Mouse (Mus musculus) heart, embryonic 16.5 days (tissue): ENCODE measurements around the gene Pde5a. TPM values are rescaled to one million over a fixed set of nuclear protein-coding genes. Genes with fewer than 3 reads are reported as not detected.

ENCODE experiments used
- ATAC-seq: fragments of 200-750 bp; cut with Nextera tagmentation; replicated peaks from 2 replicates; pipeline ENCODE4 v1.8.0; 2017; ENCODE audit warnings: moderate number of reproducible peaks; ENCODE audit not compliant: insufficient read depth, low FRiP score; ENCODE audit errors: extremely low read depth
- H3K27ac ChIP-seq: fragments of 300-500 bp; sonication (generic); 2 replicates; pipeline ENCODE4 v1.5.1; 2014; ENCODE audit warnings: mild to moderate bottlenecking, low read length, control low read depth, moderate library complexity
- H3K27me3 ChIP-seq: fragments of 300-500 bp; sonication (generic); 2 replicates; pipeline ENCODE4 v1.6.1; 2014; ENCODE audit warnings: low read length, mixed read lengths; ENCODE audit not compliant: control insufficient read depth, insufficient read depth
- H3K36me3 ChIP-seq: fragments of 300-500 bp; sonication (generic); 2 replicates; pipeline ENCODE4 v1.6.1; 2014; ENCODE audit not compliant: control insufficient read depth, insufficient read depth
- H3K4me1 ChIP-seq: fragments of 300-500 bp; sonication (generic); 2 replicates; pipeline ENCODE4 v1.6.1; 2014; ENCODE audit warnings: low read length, mixed read lengths; ENCODE audit not compliant: control insufficient read depth, insufficient read depth
- H3K4me2 ChIP-seq: fragments of 300-500 bp; sonication (generic); 2 replicates; pipeline ENCODE4 v1.6.1; 2014; ENCODE audit warnings: low read depth, mild to moderate bottlenecking, control low read depth, low read length
- H3K4me3 ChIP-seq: fragments of 300-500 bp; sonication (generic); 2 replicates; pipeline ENCODE4 v1.5.1; 2014; ENCODE audit warnings: mild to moderate bottlenecking, control low read depth, low read length
- H3K9ac ChIP-seq: fragments of 300-500 bp; sonication (generic); 2 replicates; pipeline ENCODE4 v1.6.1; 2014; ENCODE audit warnings: low read length, control low read depth
- H3K9me3 ChIP-seq: fragments of 300-500 bp; sonication (generic); replicated peaks from 2 replicates; pipeline ENCODE4 v1.6.1; 2016; ENCODE audit warnings: low read length; ENCODE audit not compliant: control insufficient read depth
- WGBS: fragments of 180-500 bp; shearing (Covaris S2); extraction: QIAGEN DNeasy Blood & Tissue Kit; methylation state at CpG from one replicate; pipeline ENCODE4 v1.1.7; 2014; 5-methylcytosine and 5-hydroxymethylcytosine counted together
- polyA plus RNA-seq: library from polyadenylated mRNA; unstranded; fragments of >200 nt; fragmentation: Nextera tagmentation; extraction: Ambion mirVana; gene quantifications from 2 replicates; pipeline ENCODE4 v1.2.1, GENCODE M21; 2015

The Pde5a gene
- polyA plus RNA-seq, 1 experiment from 2014 or later, result 2.3 TPM

DNA sequence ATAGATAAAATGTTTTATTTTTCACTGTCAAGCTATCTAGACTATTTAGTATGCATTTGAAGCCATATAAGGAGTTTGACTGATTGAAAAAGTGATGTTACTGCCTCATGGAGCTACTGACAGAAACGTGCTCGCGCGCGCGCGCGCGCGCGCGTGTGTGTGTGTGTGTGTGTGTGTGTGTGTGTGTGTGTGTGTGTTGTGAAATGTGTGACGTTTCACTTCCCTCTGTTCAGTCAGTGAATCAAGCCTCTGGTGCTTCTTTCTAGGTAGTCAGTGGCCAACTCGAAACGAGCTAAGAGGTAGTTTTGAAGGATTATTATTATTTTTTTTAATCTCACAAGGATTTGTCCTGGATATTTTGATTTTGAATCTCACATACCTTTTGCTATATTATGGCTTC, 10.7 kb downstream of the Pde5a start:
- 96% methylated on average over 15 of the region's 15 CpGs for WGBS
- H3K27me3 ChIP-seq, result no peaks in the 10 kb centered on the region
- H3K9me3 ChIP-seq, result peaks cover 5% of the 10 kb centered on the region; the same call in 1 of the 2 replicates
- no peaks in the 10 kb centered on the region for H3K4me1 ChIP-seq
- H3K27ac ChIP-seq, result no peak overlapping the region
- no peak overlapping the region for H3K9ac ChIP-seq
- H3K4me3 ChIP-seq, result no peak overlapping the region
- no peak overlapping the region for H3K4me2 ChIP-seq
- no peaks in the 10 kb centered on the region; the same call in 1 of the 2 replicates for H3K36me3 ChIP-seq
- ATAC-seq, result no peak

DNA sequence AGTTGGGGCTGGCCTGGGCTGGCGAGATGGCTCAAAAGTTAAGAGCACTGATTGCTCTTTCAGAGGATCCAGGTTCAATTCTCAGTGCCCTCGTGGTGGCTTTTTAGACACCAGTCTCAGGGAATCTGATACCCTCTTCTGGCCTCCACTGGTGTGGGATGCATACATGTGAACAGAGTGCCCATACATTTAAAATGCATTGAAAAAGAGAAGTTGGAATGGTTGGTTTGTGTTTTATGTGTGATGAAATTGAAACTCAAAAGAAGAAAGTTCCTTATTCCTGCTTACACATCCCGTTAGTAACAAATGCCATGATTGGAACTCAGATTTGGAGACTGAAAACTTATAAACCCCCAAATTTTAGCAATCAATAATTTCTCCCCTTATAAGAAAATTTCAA, 15.5 kb downstream of the Pde5a start:
- Histone ChIP-seq H3K4me2 (no peak overlapping the region), H3K36me3 (no peaks in the 10 kb centered on the region; the same call in 1 of the 2 replicates), H3K27me3 (no peaks in the 10 kb centered on the region), H3K9ac (no peak overlapping the region), H3K4me3 (no peak overlapping the region), H3K9me3 (peaks cover 13% of the 10 kb centered on the region), H3K27ac (no peak overlapping the region), H3K4me1 (peaks cover 2% of the 10 kb centered on the region; the same call in 1 of the 2 replicates)
- no peak for ATAC-seq
- WGBS, result 83% methylated on average over 3 of the region's 3 CpGs

DNA sequence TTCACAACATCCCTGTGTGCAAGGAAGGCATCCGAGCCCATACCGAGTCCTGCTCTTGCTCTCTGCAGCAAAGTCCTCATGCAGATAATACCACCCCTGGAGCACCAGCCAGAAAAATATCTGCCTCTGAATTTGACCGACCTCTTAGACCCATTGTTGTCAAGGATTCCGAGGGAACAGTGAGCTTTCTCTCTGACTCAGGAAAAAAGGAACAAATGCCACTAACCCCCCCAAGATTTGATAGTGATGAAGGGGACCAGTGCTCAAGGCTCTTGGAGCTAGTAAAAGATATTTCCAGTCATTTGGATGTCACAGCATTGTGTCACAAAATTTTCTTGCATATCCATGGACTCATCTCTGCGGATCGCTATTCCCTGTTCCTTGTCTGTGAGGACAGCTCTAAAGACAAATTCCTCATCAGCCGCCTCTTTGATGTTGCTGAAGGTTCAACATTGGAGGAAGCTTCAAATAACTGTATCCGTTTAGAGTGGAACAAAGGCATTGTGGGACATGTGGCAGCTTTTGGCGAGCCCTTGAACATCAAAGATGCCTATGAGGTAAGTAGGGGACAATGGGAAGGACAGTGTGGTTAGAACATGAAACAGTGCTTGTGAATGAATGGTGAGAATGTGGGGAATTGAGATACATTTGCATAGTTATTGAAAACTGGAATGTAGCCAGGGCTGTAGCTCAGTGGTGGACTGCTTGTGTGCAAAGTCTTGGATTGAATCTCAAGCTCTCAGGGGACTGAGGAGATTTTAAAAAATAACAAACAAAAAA, 19.4 kb downstream of the Pde5a start:
- no peak overlapping the region for H3K4me2 ChIP-seq
- H3K27ac ChIP-seq, result no peak overlapping the region
- no peaks in the 10 kb centered on the region for H3K27me3 ChIP-seq
- H3K9ac ChIP-seq, result no peak overlapping the region
- peaks cover 2% of the 10 kb centered on the region; the same call in 1 of the 2 replicates for H3K4me1 ChIP-seq
- peaks cover 8% of the 10 kb centered on the region for H3K9me3 ChIP-seq
- 80% methylated on average over 9 of the region's 9 CpGs for WGBS
- H3K4me3 ChIP-seq, result no peak overlapping the region
- no peak for ATAC-seq
- no peaks in the 10 kb centered on the region; the same call in 1 of the 2 replicates for H3K36me3 ChIP-seq

DNA sequence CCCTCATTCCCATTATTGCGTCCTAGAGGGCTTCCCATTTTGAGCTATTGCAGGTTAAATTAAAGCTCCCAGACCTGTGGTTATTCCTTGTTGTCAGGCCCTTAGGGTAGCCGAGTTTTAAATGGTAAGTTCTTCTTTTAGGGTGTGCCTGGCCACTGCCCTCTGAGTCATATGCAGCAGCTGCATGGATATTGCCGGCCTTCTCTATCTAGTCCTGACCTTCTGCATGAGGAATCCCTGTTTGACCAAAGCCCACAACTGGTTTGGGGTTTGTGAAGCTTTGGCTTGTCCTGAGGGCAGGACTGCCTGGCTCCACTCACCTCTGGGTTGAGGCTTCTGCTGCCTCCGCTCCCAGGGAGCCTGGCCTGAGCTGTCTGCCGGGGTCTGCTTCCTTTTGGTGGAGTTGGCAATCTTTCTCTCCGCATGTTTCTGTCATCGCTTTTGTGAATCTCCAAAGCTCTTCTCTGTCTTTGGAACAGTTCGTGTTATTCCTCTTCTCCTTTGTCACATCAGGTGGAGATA, 34.6 kb downstream of the Pde5a start:
- Histone ChIP-seq H3K4me1 (no peaks in the 10 kb centered on the region), H3K4me2 (no peak overlapping the region), H3K27me3 (no peaks in the 10 kb centered on the region), H3K27ac (no peak overlapping the region), H3K4me3 (no peak overlapping the region), H3K9me3 (no peaks in the 10 kb centered on the region), H3K36me3 (no peaks in the 10 kb centered on the region), H3K9ac (no peak overlapping the region)
- 72% methylated on average over 8 of the region's 8 CpGs for WGBS
- no peak for ATAC-seq

DNA sequence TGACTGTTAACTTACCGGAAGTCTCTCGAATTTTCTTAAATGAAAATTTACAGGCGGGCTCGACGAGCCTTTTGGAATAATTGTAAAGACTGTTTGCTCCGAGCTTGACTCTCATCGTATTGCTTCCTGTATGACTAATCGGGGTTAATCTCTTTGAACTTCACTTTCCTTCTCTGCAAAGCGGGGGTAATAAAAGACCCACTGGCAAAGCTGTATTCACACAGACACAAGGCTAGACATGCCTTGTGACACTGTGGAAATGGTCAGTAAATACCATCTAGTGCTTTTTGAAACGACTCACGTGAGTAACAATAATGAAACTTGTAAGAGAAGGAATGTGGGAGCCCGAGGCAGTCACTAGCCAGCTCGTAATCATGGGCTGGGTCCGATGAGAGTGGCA, 35.0 kb downstream of the Pde5a start:
- H3K9me3 ChIP-seq, result no peaks in the 10 kb centered on the region
- ATAC-seq, result no peak
- no peak overlapping the region for H3K4me3 ChIP-seq
- 63% methylated on average over 14 of the region's 14 CpGs for WGBS
- H3K4me2 ChIP-seq, result no peak overlapping the region
- no peaks in the 10 kb centered on the region for H3K36me3 ChIP-seq
- H3K27me3 ChIP-seq, result no peaks in the 10 kb centered on the region
- H3K27ac ChIP-seq, result no peak overlapping the region
- no peaks in the 10 kb centered on the region for H3K4me1 ChIP-seq
- H3K9ac ChIP-seq, result no peak overlapping the region

DNA sequence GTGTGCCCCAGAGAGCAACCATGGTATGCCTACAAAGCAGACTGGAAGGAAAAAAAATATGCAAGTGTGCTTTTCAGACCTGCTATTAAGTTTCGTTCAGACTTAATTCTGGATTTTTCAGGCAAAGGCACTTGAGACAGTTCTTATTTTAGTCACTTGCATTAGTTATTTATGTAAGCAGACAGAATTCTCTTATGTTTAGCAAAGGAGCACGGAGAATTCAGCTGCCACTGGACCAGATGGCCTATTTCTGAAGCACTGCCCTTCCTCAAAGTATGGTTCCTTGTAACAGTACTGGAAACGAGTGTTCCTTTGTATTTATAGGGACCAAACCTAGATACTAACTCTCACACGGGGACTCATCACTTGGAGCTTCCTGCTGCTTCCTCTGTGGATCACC, 38.2 kb downstream of the Pde5a start:
- H3K27ac ChIP-seq, result no peak overlapping the region
- 58% methylated on average over 4 of the region's 4 CpGs for WGBS

DNA sequence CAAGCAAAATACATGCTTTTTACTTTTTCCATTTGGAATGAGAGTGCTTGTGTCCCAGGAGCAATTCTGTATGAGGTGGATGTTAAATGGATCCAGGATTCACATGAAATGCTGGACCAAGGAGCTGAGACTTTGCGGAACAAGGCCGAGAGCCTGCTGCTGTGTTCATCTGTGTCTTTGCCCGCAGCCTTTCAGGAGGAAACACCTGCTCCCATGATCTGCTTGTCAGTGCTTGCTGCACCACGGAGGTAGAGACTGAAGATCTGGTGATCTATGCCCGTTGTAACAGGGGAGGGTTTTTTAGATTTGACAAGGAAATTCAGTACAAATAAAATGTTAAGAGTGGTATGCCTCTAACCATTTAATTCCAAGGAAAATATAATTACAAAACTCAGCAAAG, 39.1 kb downstream of the Pde5a start:
- no peak for ATAC-seq
- Histone ChIP-seq H3K4me3 (no peak overlapping the region), H3K27me3 (no peaks in the 10 kb centered on the region), H3K9ac (no peak overlapping the region), H3K4me2 (no peak overlapping the region), H3K4me1 (no peaks in the 10 kb centered on the region), H3K27ac (no peak overlapping the region), H3K36me3 (no peaks in the 10 kb centered on the region), H3K9me3 (no peaks in the 10 kb centered on the region)
- 75% methylated on average over 5 of the region's 5 CpGs for WGBS

More for the DNA sequence above, 38.2 kb downstream of the Pde5a start:
- no peaks in the 10 kb centered on the region for H3K36me3 ChIP-seq
- H3K4me3 ChIP-seq, result no peak overlapping the region
- H3K27me3 ChIP-seq, result no peaks in the 10 kb centered on the region
- H3K4me2 ChIP-seq, result no peak overlapping the region
- no peak for ATAC-seq
- H3K4me1 ChIP-seq, result no peaks in the 10 kb centered on the region
- H3K9me3 ChIP-seq, result no peaks in the 10 kb centered on the region
- no peak overlapping the region for H3K9ac ChIP-seq

DNA sequence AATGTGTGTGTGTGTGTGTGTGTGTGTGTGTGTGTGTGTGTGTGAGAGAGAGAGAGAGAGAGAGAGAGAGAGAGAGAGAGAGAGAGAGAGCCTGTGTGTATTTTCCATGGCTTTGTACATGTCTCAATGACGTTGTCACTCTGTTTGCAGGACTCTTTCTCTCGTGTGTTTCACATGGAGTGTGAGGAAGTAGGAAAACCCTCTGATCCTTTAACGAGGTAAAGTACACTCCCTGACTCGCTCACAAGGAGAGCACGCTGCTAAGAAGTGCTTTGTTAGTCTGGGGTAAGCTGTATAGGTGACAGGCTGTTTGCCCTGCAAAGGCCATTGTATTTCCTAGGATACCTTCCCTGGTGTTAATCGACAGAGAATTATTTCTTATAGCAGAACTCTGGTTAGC, 52.7 kb downstream of the Pde5a start:
- H3K27ac ChIP-seq, result no peak overlapping the region
- H3K36me3 ChIP-seq, result no peaks in the 10 kb centered on the region

DNA sequence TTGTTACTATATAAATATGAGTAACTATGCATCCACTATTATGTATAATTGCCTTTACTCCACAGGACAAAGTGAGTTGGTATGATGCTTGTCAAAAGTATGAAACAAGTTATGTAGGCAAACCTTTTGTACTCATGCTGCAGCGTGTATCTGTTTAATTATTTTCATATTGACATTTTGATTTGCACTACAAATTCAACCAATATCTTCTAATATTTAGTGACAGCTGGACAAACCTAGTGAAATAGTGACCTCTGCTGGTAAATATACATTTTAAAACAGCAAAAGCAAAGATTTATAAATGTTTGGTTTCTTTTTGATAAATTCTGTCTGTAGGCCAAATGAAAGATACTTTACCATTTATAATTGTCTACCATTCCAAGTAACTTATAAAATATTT, 55.5 kb downstream of the Pde5a start:
- H3K36me3 ChIP-seq, result no peaks in the 10 kb centered on the region
- no peaks in the 10 kb centered on the region for H3K27me3 ChIP-seq
- H3K4me1 ChIP-seq, result no peaks in the 10 kb centered on the region
- no peak overlapping the region for H3K27ac ChIP-seq
- H3K4me2 ChIP-seq, result no peak overlapping the region
- H3K9ac ChIP-seq, result no peak overlapping the region
- no peak for ATAC-seq
- H3K4me3 ChIP-seq, result no peak overlapping the region
- 49% methylated on average over 1 of the region's 1 CpGs for WGBS
- no peaks in the 10 kb centered on the region for H3K9me3 ChIP-seq

More for the DNA sequence above, 52.7 kb downstream of the Pde5a start:
- H3K4me3 ChIP-seq, result no peak overlapping the region
- H3K9me3 ChIP-seq, result no peaks in the 10 kb centered on the region
- WGBS, result 58% methylated on average over 6 of the region's 6 CpGs
- H3K9ac ChIP-seq, result no peak overlapping the region
- H3K27me3 ChIP-seq, result no peaks in the 10 kb centered on the region
- ATAC-seq, result no peak
- H3K4me1 ChIP-seq, result no peaks in the 10 kb centered on the region
- no peak overlapping the region for H3K4me2 ChIP-seq
